Mouse (Mus musculus) embryonic fibroblast, embryonic 13.5 days (primary cell): ENCODE results near the gene Vmn2r80. TPM values are rescaled to one million over a fixed set of nuclear protein-coding genes. Genes with fewer than 3 reads are reported as not detected.

ENCODE experiments used
- H3K27ac ChIP-seq: 2 replicates; pipeline ENCODE4 v1.5.1; 2012; ENCODE audit warnings: low read length, control low read depth, inconsistent platforms; ENCODE audit not compliant: insufficient read depth
- H3K4me1 ChIP-seq: 2 replicates; pipeline ENCODE4 v1.6.1; 2011; ENCODE audit warnings: low read length; ENCODE audit not compliant: control insufficient read depth, insufficient read depth
- H3K4me3 ChIP-seq: 2 replicates; pipeline ENCODE4 v1.5.1; 2011; ENCODE audit warnings: mild to moderate bottlenecking, control low read depth, low read length; ENCODE audit not compliant: insufficient read depth
- CTCF ChIP-seq: IDR thresholded peaks from 2 replicates; pipeline ENCODE4 v1.5.1; 2011; ENCODE audit warnings: mild to moderate bottlenecking, control low read depth, low read length, moderate library complexity, borderline replicate concordance; ENCODE audit not compliant: insufficient read depth
- POLR2A ChIP-seq: IDR thresholded peaks from 2 replicates; pipeline ENCODE4 v1.6.1; 2011; ENCODE audit warnings: low read depth, mild to moderate bottlenecking, control low read depth, low read length, moderate library complexity
- polyA plus RNA-seq: library from polyadenylated mRNA; stranded (reverse); fragments of >200 nt; gene quantifications from 2 replicates; pipeline ENCODE4 v1.2.4, GENCODE M21; 2011; ENCODE audit warnings: low read depth; ENCODE audit not compliant: missing spikeins, insufficient read length

Vmn2r80 gene
- polyA plus RNA-seq, 1 experiment, result not detected

DNA sequence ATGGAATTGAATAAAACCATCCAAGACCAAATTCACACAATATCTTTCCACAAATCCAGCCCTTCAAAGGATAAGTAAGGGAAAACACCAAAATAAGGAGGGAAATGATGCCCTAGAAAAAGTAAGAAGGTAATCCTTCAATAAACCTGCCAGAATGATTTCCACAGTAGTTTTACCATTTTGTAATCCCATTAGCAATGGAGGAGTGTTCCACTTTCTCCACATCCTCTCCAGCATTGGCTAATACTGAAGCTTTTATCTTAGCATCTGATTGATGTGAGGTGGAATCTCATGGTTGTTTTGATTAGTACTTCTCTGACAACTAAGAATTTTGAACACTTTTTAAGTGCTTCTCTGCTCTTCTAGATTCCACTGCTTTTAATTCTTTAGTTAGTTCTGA is 73.0 kb downstream of the Vmn2r80 start:
- Histone ChIP-seq H3K27ac (no peak overlapping the region), H3K4me1 (no peaks in the 10 kb centered on the region), H3K4me3 (no peak overlapping the region)
- TF ChIP-seq POLR2A (no peak), CTCF (no peak)

DNA sequence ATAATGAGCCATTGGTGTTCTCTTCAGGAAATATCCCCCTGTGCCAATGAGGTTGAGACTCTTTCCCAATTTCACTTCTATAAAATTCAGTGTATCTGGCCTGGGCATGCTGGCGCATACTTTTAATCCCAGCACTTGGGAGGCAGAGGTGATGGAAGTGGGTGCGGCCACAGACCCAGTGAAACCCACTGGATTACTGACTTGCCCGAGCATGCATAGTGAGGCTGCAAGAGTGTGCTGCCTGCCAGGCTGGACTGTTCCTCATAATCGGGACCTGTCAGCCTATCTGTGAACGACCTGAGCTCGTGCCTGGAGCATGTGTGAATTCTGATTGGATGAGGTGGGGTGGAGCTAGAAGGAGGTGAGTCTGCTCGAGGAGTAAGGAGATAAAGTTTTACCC is 73.6 kb downstream of the Vmn2r80 start:
- TF ChIP-seq CTCF, result no peak
- TF ChIP-seq POLR2A, result no peak
- Histone ChIP-seq H3K27ac (no peak overlapping the region), H3K4me1 (no peaks in the 10 kb centered on the region), H3K4me3 (no peak overlapping the region)

Other genes starting within 250 kb of the Vmn2r80 start
- not detected in 2 replicates for gene Olfr1354, start 235.6 kb upstream of the Vmn2r80 start, polyA plus RNA-seq
- not detected in 2 replicates for gene Olfr8, start 198.1 kb upstream of the Vmn2r80 start, polyA plus RNA-seq
- gene Olfr1353, start 185.5 kb upstream of the Vmn2r80 start, polyA plus RNA-seq, result not detected in 2 replicates
- not detected in 2 replicates for gene Olfr1352, start 167.7 kb upstream of the Vmn2r80 start, polyA plus RNA-seq
- not detected in 2 replicates for gene Olfr1351, start 136.3 kb upstream of the Vmn2r80 start, polyA plus RNA-seq
- not detected in 2 replicates for gene Olfr57, start 120.0 kb upstream of the Vmn2r80 start, polyA plus RNA-seq
- 33.2 and 34.0 TPM in 2 replicates for gene 2610008E11Rik, start 51.2 kb upstream of the Vmn2r80 start, polyA plus RNA-seq
- gene Vmn2r81, start 98.9 kb downstream of the Vmn2r80 start, polyA plus RNA-seq, result not detected in 2 replicates
- gene Vmn2r82, start 207.8 kb downstream of the Vmn2r80 start, polyA plus RNA-seq, result not detected in 2 replicates